Mouse (Mus musculus): Measurements from ENCODE around the gene Alcam.

Alcam gene

DNA sequence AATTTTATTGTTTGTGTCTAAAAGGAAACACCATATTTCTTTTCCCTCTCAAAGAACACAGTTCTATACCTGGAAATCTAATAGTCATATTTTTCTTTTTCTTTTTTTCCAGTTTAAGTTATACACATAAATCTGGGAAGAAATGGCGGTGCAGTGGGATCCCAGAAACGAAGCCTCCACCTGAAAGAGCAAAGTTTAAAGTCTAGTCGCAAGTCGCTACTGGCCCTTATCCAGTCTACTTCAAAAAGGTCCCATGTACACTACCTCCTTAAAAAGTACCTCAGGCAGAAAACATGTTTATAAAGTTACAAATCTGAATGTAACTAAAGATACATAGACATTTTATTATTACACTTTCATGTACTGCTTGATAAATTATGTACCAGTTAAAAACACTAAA lies 203.7 kb downstream of the Alcam start:
- DNase-seq (ENCODE audit: low spot score) = no peak

DNA sequence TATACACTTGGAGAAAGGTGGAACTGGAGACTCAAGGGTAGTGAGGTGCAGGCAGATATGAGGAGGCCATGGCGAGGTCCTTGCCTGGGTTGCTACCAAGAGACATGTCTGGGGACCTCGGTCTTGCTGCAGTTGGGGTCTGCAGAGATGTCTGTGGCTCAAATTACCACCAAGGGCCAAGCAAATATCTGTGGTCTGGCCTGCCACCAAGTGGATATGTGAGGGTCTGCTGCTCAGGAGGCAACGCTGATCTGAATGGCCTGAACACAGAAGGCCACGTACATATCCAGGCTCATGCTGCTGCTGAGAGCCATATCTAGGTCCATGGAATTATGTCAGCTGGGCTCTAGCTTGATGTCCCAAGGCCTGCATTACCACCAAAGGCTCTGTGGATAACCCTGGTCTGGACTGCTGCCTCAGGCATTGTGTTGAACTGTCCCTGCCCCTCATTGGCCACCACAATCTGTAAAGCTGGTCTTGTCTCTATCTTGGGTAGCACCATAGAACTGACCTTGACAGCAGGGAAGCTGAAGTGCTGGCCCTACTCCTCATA lies 210.4 kb downstream of the Alcam start:
- DNase-seq (ENCODE audit: low spot score) = no peak

DNA sequence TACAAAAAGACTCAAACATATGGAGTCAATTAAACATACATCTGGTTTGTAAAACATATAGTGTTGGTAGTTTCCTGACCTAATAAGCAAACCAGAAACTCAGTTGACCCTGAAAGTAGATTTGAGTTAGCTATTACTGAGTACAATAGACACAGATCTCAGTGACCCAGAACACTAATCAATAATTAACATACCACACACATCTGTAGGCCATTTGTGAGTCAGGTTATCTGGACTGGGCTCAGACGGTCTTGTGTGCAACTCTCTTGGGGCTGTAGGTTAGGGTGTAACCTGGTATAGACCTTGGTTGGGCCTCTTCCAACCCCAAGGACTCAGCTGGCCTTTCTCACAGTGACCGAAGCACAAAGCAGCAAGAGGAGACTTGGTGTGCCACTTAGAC lies 211.7 kb downstream of the Alcam start:
- DNase-seq (ENCODE audit: low spot score) = no peak

DNA sequence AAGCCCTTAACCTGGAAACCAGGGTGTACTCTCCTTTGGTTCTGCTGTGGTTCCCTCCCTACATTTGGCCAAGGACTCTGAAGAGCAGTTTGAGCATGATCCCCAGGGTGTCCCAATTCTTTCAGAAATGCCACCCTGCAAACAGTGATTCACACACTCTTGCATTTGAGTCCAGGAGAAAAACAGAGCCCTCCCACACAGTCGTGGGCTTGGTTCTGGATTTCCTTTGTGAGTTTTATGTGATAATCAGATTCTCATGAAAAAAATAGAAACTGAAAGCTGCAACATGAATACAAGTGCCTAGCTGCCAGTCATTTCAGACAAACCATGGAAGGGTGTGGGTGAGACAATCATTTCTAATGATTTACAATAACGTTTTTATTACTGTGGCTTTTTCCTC lies 223.9 kb downstream of the Alcam start:
- no peak for DNase-seq (ENCODE audit: low spot score)

DNA sequence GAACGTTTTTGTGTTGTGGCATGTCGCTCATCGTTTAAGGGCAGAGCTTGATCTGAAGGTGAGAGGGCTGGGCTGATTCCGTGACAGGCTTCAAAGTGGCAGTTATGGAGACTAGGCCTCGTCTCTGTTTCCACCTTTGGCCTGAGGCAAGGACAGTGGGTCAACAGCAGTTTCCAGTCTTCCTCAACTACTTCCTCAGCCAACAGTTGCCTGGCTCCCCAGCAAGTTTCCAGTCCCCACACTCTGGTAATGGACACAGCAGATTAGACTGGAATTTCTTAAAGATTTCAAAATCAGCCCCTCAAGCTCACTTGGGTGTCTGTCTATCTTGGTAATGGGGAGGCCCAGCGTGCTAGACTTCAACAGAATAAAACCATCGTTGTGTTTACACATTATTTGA lies 224.4 kb downstream of the Alcam start:
- no peak for DNase-seq (ENCODE audit: low spot score)

DNA sequence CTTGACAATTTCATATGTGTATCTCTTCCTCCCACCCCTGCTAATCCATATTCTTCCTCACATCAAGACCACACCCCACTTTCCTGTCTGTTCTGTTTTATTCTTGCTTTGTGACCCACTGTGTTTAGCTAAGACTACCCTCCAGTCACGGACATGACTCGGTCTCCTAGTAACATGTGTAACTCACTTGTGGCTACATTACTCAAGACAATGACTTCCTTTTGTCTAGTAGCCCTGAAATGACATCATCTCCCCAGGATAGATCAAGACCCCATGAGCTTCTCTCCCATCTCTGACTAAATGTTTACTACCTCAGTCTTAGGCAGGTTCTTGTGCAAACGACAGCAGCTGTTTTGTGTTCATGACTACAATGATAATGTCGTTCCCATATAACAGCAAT lies 231.0 kb downstream of the Alcam start:
- DNase-seq (ENCODE audit: low spot score) = no peak

DNA sequence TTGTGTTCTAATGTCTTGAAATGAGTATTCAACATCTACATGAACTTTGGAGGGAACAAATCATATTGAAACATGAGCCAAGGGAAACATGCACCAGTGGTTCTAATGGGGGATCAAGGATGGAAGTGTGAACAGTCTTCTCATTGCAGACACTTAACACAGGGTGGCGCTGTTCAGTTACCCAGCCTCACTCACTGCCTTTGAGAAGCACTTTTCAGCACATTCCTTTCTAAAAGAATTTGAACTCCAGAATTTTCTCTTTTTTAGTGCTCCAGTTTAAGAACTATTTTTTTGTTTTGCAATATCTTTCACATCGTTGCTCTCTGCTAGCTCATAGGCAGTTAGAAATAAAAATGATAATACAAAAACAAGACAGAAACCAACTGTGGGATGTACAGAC lies 234.8 kb downstream of the Alcam start:
- DNase-seq (ENCODE audit: low spot score) = no peak

DNA sequence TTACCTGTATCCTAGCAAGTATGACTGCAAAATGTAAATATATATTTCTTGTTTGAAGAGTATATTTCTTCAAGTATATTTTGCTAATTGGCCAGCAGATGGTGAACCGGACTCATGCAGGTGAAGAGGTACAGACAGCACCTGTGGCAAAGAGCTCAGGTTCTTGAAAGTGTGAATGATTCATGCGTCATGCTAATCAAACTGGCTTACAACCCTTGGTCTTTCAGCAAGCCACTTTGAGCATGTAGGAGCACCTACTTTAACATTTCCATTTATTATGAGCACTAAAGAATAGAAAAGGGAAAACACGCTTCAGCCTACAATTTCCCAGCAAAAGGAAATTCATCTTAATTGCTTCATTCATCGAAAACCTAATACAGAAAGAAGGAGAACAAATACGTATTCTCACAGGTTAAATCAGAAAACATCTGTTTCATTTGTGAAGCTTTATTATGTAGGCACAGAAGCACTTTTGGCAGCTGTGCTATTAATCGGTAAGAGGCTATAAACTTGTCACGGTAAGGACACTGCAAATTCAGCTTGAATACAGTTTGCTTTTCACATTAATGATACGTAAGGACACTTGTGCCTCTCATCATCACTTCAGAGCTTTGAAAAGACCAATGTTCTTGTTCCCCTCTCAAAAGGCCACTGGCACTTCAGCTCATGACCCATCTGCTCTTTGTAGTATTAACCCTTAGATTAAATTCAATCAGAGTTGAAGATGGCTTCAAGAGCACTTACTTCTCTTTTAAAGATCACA lies 242.8 kb downstream of the Alcam start:
- DNase-seq (ENCODE audit: low spot score) = no peak

DNA sequence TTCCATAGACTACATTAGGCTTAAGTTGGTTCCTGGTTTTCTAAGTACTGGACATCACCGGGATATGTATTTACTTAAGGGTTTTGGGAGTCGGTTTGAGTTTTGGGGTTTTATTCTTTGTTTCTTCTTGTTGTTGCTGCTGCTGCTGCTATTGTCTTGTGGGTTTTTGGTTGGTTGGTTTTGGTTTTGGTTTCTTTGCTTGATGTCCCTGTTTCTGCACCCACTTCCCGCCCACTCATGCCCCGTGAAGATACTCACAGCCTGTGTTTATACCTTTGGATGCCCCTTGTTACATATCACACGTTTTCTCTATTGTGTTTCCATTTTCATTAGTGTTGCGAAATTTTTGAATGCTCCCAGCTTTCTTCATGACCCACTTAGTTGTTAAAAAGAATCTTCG lies 253.8 kb downstream of the Alcam start:
- no peak for DNase-seq (ENCODE audit: low spot score)
